Mouse (Mus musculus) limb, embryonic 13.5 days (tissue): ENCODE data around the gene Pde10a. TPM values are rescaled to one million over a fixed set of nuclear protein-coding genes. Genes with fewer than 3 reads are reported as not detected.

Source experiments
- ATAC-seq: fragments of 200-750 bp; cut with Nextera tagmentation; 2 replicates; pipeline ENCODE4 v1.8.0; 2017; ENCODE audit warnings: low read depth, moderate number of reproducible peaks, moderate TSS enrichment; ENCODE audit not compliant: low FRiP score
- H3K27ac ChIP-seq: fragments of 300-500 bp; sonication (generic); 2 replicates; pipeline ENCODE4 v1.5.1; 2015; ENCODE audit warnings: inconsistent platforms, mild to moderate bottlenecking, moderate library complexity
- H3K27me3 ChIP-seq: fragments of 300-500 bp; sonication (generic); 2 replicates; pipeline ENCODE4 v1.6.1; 2015; ENCODE audit warnings: mild to moderate bottlenecking, inconsistent platforms
- H3K36me3 ChIP-seq: fragments of 300-500 bp; sonication (generic); 2 replicates; pipeline ENCODE4 v1.6.1; 2015; ENCODE audit warnings: inconsistent platforms, mild to moderate bottlenecking, moderate library complexity
- H3K4me1 ChIP-seq: fragments of 300-500 bp; sonication (generic); 2 replicates; pipeline ENCODE4 v1.6.1; 2015; ENCODE audit warnings: inconsistent platforms
- H3K4me2 ChIP-seq: fragments of 300-500 bp; sonication (generic); replicated peaks from 2 replicates; pipeline ENCODE4 v1.6.1; 2015; ENCODE audit warnings: inconsistent platforms, mild to moderate bottlenecking, moderate library complexity
- H3K4me3 ChIP-seq: fragments of 300-500 bp; sonication (generic); 2 replicates; pipeline ENCODE4 v1.5.1; 2015; ENCODE audit warnings: moderate library complexity, mild to moderate bottlenecking, inconsistent platforms
- H3K9ac ChIP-seq: fragments of 300-500 bp; sonication (generic); 2 replicates; pipeline ENCODE4 v1.6.1; 2015; ENCODE audit warnings: mild to moderate bottlenecking, inconsistent platforms
- H3K9me3 ChIP-seq: fragments of 300-500 bp; sonication (generic); 2 replicates; pipeline ENCODE4 v1.6.1; 2016; ENCODE audit warnings: inconsistent platforms
- WGBS: fragments of 180-500 bp; shearing (Covaris S2); methylation state at CpG from one replicate; pipeline ENCODE4 v1.1.7; 2015; 5-methylcytosine and 5-hydroxymethylcytosine counted together
- polyA plus RNA-seq: library from polyadenylated mRNA; unstranded; fragments of >200 nt; fragmentation: Nextera tagmentation; extraction: Ambion mirVana; gene quantifications from 2 replicates; pipeline ENCODE4 v1.2.1, GENCODE M21; 2015

Pde10a gene
- polyA plus RNA-seq, 1 experiment from 2014 or later, result 2.4 TPM

GRCm38 (mm10) chr17:8528641-8529040 is 3.5 kb downstream of the Pde10a start:
- H3K27ac ChIP-seq, result no peak overlapping the region

GRCm38 (mm10) chr17:8532609-8533008 is 7.4 kb downstream of the Pde10a start:
- H3K9ac ChIP-seq, result no peak overlapping the region
- WGBS, result 69% methylated on average over 4 of the region's 4 CpGs
- H3K36me3 ChIP-seq, result no peaks in the 10 kb centered on the region
- no peak overlapping the region for H3K4me3 ChIP-seq
- ATAC-seq, result no peak
- no peaks in the 10 kb centered on the region for H3K9me3 ChIP-seq
- no peak overlapping the region for H3K4me2 ChIP-seq
- H3K27ac ChIP-seq, result no peak overlapping the region
- peaks cover 13% of the 10 kb centered on the region for H3K27me3 ChIP-seq
- H3K4me1 ChIP-seq, result no peaks in the 10 kb centered on the region

More at GRCm38 (mm10) chr17:8528641-8529040, 3.5 kb downstream of the Pde10a start:
- H3K36me3 ChIP-seq, result no peaks in the 10 kb centered on the region
- no peak overlapping the region for H3K4me3 ChIP-seq
- peaks cover 52% of the 10 kb centered on the region for H3K27me3 ChIP-seq
- no peak overlapping the region for H3K9ac ChIP-seq
- H3K9me3 ChIP-seq, result no peaks in the 10 kb centered on the region
- no peak for ATAC-seq
- H3K4me1 ChIP-seq, result peaks cover 24% of the 10 kb centered on the region
- WGBS, result 74% methylated on average over 3 of the region's 3 CpGs
- no peak overlapping the region for H3K4me2 ChIP-seq

GRCm38 (mm10) chr17:8533828-8534227 is 8.7 kb downstream of the Pde10a start:
- H3K4me3 ChIP-seq, result no peak overlapping the region
- no peaks in the 10 kb centered on the region for H3K9me3 ChIP-seq
- no peak for ATAC-seq
- no peaks in the 10 kb centered on the region for H3K4me1 ChIP-seq
- no peak overlapping the region for H3K9ac ChIP-seq
- no peaks in the 10 kb centered on the region for H3K36me3 ChIP-seq
- no peak overlapping the region for H3K27ac ChIP-seq
- 51% methylated on average over 3 of the region's 3 CpGs for WGBS
- H3K4me2 ChIP-seq, result no peak overlapping the region
- H3K27me3 ChIP-seq, result 0 out of 2 replicates have a peak, but pooled peaks cover under 1% of the 10 kb centered on the region

- H3K4me2 ChIP-seq, result no peak overlapping the region
- no peak for ATAC-seq
Measured at GRCm38 (mm10) chr17:8536522-8536921, 11.3 kb downstream of the Pde10a start.

GRCm38 (mm10) chr17:8538102-8538501 is 12.9 kb downstream of the Pde10a start:
- H3K9me3 ChIP-seq, result 0 out of 2 replicates have a peak, but pooled peaks cover 3% of the 10 kb centered on the region
- no peak overlapping the region for H3K27ac ChIP-seq
- H3K4me3 ChIP-seq, result no peak overlapping the region
- no peaks in the 10 kb centered on the region for H3K27me3 ChIP-seq
- H3K4me1 ChIP-seq, result peaks cover 11% of the 10 kb centered on the region
- no peak overlapping the region for H3K9ac ChIP-seq
- ATAC-seq, result no peak
- H3K4me2 ChIP-seq, result no peak overlapping the region
- no peaks in the 10 kb centered on the region for H3K36me3 ChIP-seq
- 66% methylated on average over 3 of the region's 3 CpGs for WGBS

More at GRCm38 (mm10) chr17:8536522-8536921, 11.3 kb downstream of the Pde10a start:
- Histone ChIP-seq H3K4me3 (no peak overlapping the region), H3K9me3 (0 out of 2 replicates have a peak, but pooled peaks cover 3% of the 10 kb centered on the region), H3K4me1 (peaks cover under 1% of the 10 kb centered on the region; the same call in 1 of the 2 replicates), H3K9ac (no peak overlapping the region), H3K36me3 (no peaks in the 10 kb centered on the region), H3K27ac (no peak overlapping the region), H3K27me3 (no peaks in the 10 kb centered on the region)
- WGBS, result 72% methylated on average over 6 of the region's 6 CpGs

- H3K27me3 ChIP-seq, result no peaks in the 10 kb centered on the region
- H3K9me3 ChIP-seq, result 0 out of 2 replicates have a peak, but pooled peaks cover 3% of the 10 kb centered on the region
- H3K9ac ChIP-seq, result no peak overlapping the region
- peak; percentile 36; the same call in 1 of the 2 replicates for ATAC-seq
- H3K36me3 ChIP-seq, result no peaks in the 10 kb centered on the region
- H3K4me3 ChIP-seq, result no peak overlapping the region
- no peak overlapping the region; the same call in 1 of the 2 replicates for H3K27ac ChIP-seq
- H3K4me2 ChIP-seq, result no peak overlapping the region; the same call in 1 of the 2 replicates
- peaks cover 11% of the 10 kb centered on the region for H3K4me1 ChIP-seq
- WGBS, result 34% methylated on average over 14 of the region's 14 CpGs
Measured at GRCm38 (mm10) chr17:8541974-8542538, 16.9 kb downstream of the Pde10a start.

GRCm38 (mm10) chr17:8546366-8546765 is 21.2 kb downstream of the Pde10a start:
- ATAC-seq, result no peak
- WGBS, result 84% methylated on average over 9 of the region's 9 CpGs

GRCm38 (mm10) chr17:8548733-8549132 is 23.6 kb downstream of the Pde10a start:
- Histone ChIP-seq H3K9me3 (no peaks in the 10 kb centered on the region), H3K9ac (no peak overlapping the region), H3K36me3 (no peaks in the 10 kb centered on the region), H3K4me2 (no peak overlapping the region), H3K27me3 (0 out of 2 replicates have a peak, but pooled peaks cover 7% of the 10 kb centered on the region), H3K4me1 (peaks cover 11% of the 10 kb centered on the region), H3K27ac (no peak overlapping the region), H3K4me3 (no peak overlapping the region)
- ATAC-seq, result no peak
- WGBS, result 81% methylated on average over 4 of the region's 4 CpGs

More at GRCm38 (mm10) chr17:8546366-8546765, 21.2 kb downstream of the Pde10a start:
- Histone ChIP-seq H3K4me1 (peaks cover 18% of the 10 kb centered on the region), H3K27ac (no peak overlapping the region), H3K36me3 (no peaks in the 10 kb centered on the region), H3K9me3 (no peaks in the 10 kb centered on the region), H3K4me3 (no peak overlapping the region), H3K4me2 (no peak overlapping the region), H3K27me3 (0 out of 2 replicates have a peak, but pooled peaks cover 7% of the 10 kb centered on the region), H3K9ac (no peak overlapping the region)

GRCm38 (mm10) chr17:8551641-8552040 is 26.5 kb downstream of the Pde10a start:
- H3K4me2 ChIP-seq, result peak overlapping the region; percentile 32; the same call in 1 of the 2 replicates
- no peak overlapping the region for H3K27ac ChIP-seq
- H3K36me3 ChIP-seq, result no peaks in the 10 kb centered on the region
- H3K9ac ChIP-seq, result no peak overlapping the region
- peaks cover 3% of the 10 kb centered on the region; the same call in 1 of the 2 replicates for H3K9me3 ChIP-seq
- no peak for ATAC-seq
- H3K27me3 ChIP-seq, result 0 out of 2 replicates have a peak, but pooled peaks cover 7% of the 10 kb centered on the region
- no peak overlapping the region for H3K4me3 ChIP-seq
- WGBS, result 67% methylated on average over 3 of the region's 3 CpGs
- H3K4me1 ChIP-seq, result peaks cover 11% of the 10 kb centered on the region

GRCm38 (mm10) chr17:8552346-8553035 is 27.3 kb downstream of the Pde10a start:
- 0 out of 2 replicates have a peak, but pooled peaks cover 7% of the 10 kb centered on the region for H3K27me3 ChIP-seq
- peaks cover 11% of the 10 kb centered on the region for H3K4me1 ChIP-seq
- H3K9me3 ChIP-seq, result peaks cover 3% of the 10 kb centered on the region; the same call in 1 of the 2 replicates
- H3K4me2 ChIP-seq, result no peak overlapping the region
- ATAC-seq, result no peak
- 83% methylated on average over 8 of the region's 8 CpGs for WGBS
- no peak overlapping the region for H3K27ac ChIP-seq
- H3K36me3 ChIP-seq, result no peaks in the 10 kb centered on the region
- H3K4me3 ChIP-seq, result no peak overlapping the region
- no peak overlapping the region for H3K9ac ChIP-seq

- Histone ChIP-seq H3K27me3 (0 out of 2 replicates have a peak, but pooled peaks cover 7% of the 10 kb centered on the region), H3K4me3 (no peak overlapping the region), H3K4me2 (no peak overlapping the region), H3K36me3 (no peaks in the 10 kb centered on the region), H3K4me1 (peaks cover 11% of the 10 kb centered on the region), H3K9me3 (peaks cover 3% of the 10 kb centered on the region; the same call in 1 of the 2 replicates), H3K9ac (no peak overlapping the region), H3K27ac (no peak overlapping the region)
- ATAC-seq, result no peak
- WGBS, result 81% methylated on average over 3 of the region's 3 CpGs
Measured at GRCm38 (mm10) chr17:8553601-8554000, 28.4 kb downstream of the Pde10a start.

- H3K4me1 ChIP-seq, result peaks cover 11% of the 10 kb centered on the region
- 82% methylated on average over 6 of the region's 6 CpGs for WGBS
- ATAC-seq, result no peak
- H3K9me3 ChIP-seq, result peaks cover 3% of the 10 kb centered on the region; the same call in 1 of the 2 replicates
- no peak overlapping the region for H3K27ac ChIP-seq
- H3K27me3 ChIP-seq, result 0 out of 2 replicates have a peak, but pooled peaks cover 6% of the 10 kb centered on the region
- H3K4me2 ChIP-seq, result no peak overlapping the region
- no peaks in the 10 kb centered on the region for H3K36me3 ChIP-seq
- no peak overlapping the region for H3K4me3 ChIP-seq
- no peak overlapping the region for H3K9ac ChIP-seq
Measured at GRCm38 (mm10) chr17:8554219-8554618, 29.0 kb downstream of the Pde10a start.
